Mouse (Mus musculus): ENCODE data around the gene Ppih. TPM values are rescaled to one million over a fixed set of nuclear protein-coding genes. Genes with fewer than 3 reads are reported as not detected.

Ppih gene
- polyA plus RNA-seq (2015; fragmentation: Nextera tagmentation; extraction: Ambion mirVana): 26.0 and 31.1 TPM in 2 replicates

DNA sequence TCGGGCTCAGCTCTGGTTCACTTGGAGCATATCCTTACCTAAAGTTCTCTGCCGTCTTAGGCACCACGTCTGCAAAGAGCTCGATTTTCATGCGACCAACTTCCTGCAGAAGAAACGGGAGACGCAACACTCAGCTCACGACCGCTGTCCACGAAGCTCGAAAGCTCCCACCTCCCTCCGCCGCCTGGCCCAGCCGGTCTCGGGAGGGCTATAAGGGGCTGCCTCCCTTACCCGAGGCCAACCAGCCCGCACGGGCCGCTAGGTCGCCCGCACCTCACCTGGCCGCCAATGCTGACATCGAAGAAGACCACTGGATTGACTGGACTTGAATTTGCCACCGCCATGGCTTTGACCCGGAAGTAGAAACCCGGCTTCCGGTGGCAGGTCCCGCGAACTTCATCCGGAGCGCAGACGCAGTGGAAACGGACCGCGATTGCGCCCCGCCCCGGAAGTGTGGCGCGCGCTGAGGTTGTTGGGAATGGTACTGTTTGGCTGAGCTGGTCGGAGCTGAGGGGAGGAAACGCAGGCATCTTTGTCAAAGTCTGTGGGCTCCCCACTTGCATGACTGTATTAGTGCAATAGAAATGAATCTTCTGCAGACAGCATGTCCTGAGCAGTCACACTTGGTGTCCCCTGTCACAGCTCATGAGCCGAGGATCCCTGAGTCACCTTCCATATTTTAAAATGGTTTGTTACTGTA, at the start of gene Ppih:
Ppih (minus strand) TSS at position 416 of the 700 bp plus-strand sequence.

DNA sequence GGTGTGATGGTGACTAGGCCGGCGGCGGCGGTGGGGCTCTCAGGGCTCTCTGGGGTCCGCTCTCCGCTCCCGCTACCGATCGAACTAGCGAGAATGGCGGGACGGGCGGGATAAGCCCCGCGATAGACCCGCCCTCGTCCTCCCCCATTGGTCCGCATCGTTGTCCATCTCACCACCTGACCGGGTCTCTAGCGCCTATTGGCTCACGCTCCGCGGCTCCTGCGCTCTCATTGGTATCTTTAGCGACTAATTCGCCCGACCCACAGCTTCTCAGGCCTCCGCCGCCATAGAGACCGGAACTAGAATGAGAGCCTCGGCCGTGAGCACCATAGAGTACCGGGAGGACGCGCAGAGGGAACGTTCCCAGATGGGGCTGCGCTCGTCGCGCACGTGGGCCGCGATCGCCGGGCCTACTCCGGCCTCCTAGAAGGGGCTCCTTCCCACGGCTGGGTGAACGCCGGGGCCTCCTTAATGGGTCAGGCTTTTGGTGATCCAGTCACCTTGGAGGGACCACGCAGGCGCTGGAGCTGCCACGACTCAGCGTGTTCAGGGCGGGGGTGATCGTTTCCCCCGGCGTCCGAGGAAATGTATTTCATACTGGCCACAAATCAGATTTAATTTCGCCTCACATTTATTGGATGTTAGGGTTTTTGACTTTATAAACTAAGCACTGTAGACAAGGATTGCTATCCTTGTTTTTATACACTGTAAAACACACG, 25.8 kb downstream of the Ppih start, which contains the start of gene Ybx1:
Ybx1 (minus strand) TSS at position 190 of the 719 bp plus-strand sequence.

DNA sequence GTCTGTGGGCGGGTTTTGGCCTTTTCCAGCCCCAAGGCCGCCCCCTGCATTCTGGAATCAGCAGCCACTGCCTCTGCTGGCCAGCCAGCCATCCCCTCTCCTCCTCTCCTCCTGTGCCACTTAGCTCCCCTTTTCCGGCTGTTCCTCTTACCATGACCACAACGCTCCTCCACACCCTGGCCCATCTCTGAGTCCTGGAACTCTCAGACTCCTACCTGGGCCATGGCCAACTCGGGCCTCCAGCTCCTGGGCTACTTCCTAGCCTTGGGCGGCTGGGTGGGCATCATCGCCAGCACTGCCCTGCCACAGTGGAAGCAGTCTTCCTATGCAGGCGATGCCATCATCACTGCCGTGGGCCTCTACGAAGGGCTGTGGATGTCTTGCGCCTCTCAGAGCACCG, 65.0 kb downstream of the Ppih start, which contains the start of gene Cldn19:
Cldn19 (plus strand) TSS at position 64 of the 400 bp plus-strand sequence.

Other genes with a start within 250 kb of the Ppih start
- gene Slc2a1, start 211.8 kb downstream of the Ppih start, polyA plus RNA-seq (2015; fragmentation: Nextera tagmentation; extraction: Ambion mirVana): 5.2 and 7.6 TPM in 2 replicates
- 7.5 and 8.4 TPM in 2 replicates for gene Zfp691, start 146.4 kb downstream of the Ppih start, polyA plus RNA-seq (2015; fragmentation: Nextera tagmentation; extraction: Ambion mirVana)
- gene Ermap, start 130.5 kb downstream of the Ppih start, polyA plus RNA-seq (2015; fragmentation: Nextera tagmentation; extraction: Ambion mirVana): 0.78 and 0.97 TPM in 2 replicates
- gene Svbp, start 125.2 kb downstream of the Ppih start, polyA plus RNA-seq (2015; fragmentation: Nextera tagmentation; extraction: Ambion mirVana): 158 and 171 TPM in 2 replicates
- 0.16 and 0.29 TPM in 2 replicates for gene Tmem269, start 102.3 kb downstream of the Ppih start, polyA plus RNA-seq (2015; fragmentation: Nextera tagmentation; extraction: Ambion mirVana)
- 14.3 and 17.2 TPM in 2 replicates for gene AU022252, start 87.8 kb downstream of the Ppih start, polyA plus RNA-seq (2015; fragmentation: Nextera tagmentation; extraction: Ambion mirVana)
- gene P3h1, start 87.6 kb downstream of the Ppih start, polyA plus RNA-seq (2015; fragmentation: Nextera tagmentation; extraction: Ambion mirVana): 31.1 and 34.0 TPM in 2 replicates
- 1.9 and 2.1 TPM in 2 replicates for gene Cldn19, start 65.1 kb downstream of the Ppih start, polyA plus RNA-seq (2015; fragmentation: Nextera tagmentation; extraction: Ambion mirVana)
- gene Ybx1, start 25.9 kb downstream of the Ppih start, polyA plus RNA-seq (2015; fragmentation: Nextera tagmentation; extraction: Ambion mirVana): 418 and 526 TPM in 2 replicates
- gene Ccdc30, start 95.0 kb upstream of the Ppih start, polyA plus RNA-seq (2015; fragmentation: Nextera tagmentation; extraction: Ambion mirVana): 0.85 and 1.1 TPM in 2 replicates
- 15.8 and 16.3 TPM in 2 replicates for gene Ppcs, start 101.9 kb upstream of the Ppih start, polyA plus RNA-seq (2015; fragmentation: Nextera tagmentation; extraction: Ambion mirVana)
- 0.22 and 0.43 TPM in 2 replicates for gene Zmynd12, start 102.3 kb upstream of the Ppih start, polyA plus RNA-seq (2015; fragmentation: Nextera tagmentation; extraction: Ambion mirVana)
- 0.26 and 0.60 TPM in 2 replicates for gene Rimkla, start 172.1 kb upstream of the Ppih start, polyA plus RNA-seq (2015; fragmentation: Nextera tagmentation; extraction: Ambion mirVana)
- 15.1 and 15.5 TPM in 2 replicates for gene Foxj3, start 216.5 kb upstream of the Ppih start, polyA plus RNA-seq (2015; fragmentation: Nextera tagmentation; extraction: Ambion mirVana)
- gene Frg2f1, start 219.0 kb upstream of the Ppih start, polyA plus RNA-seq (2015; fragmentation: Nextera tagmentation; extraction: Ambion mirVana): 6.6 and 7.1 TPM in 2 replicates

Measured in skeletal muscle tissue, postnatal 0 days (tissue).